8 mouse cellular contexts compared by ENCODE assay signal in genomic region chr19:8770567-8771270, GRCm38 (mm10). TPM values are rescaled to one million over a fixed set of nuclear protein-coding genes. Genes with fewer than 3 reads are reported as not detected.
DNase-seq lines count a peak whose midpoint lies in the region; ATAC-seq and TF ChIP-seq lines count a peak whose summit lies in the region.

Gene Tmem223, plus strand, starts transcription at chr19:8770996.

- peaks cover 13% of the 10 kb centered on the region for H3K79me3 ChIP-seq in C2C12 (ENCODE audit: low read depth)

- H3K9me3 ChIP-seq in forebrain, embryonic 11.5 days (ENCODE audit: control insufficient read depth, low read length): no peaks in the 10 kb centered on the region
- H3K9me3 ChIP-seq in heart, embryonic 14.5 days (ENCODE audit: control insufficient read depth, low read length): no peaks in the 10 kb centered on the region
- H3K9me3 ChIP-seq in liver, embryonic 11.5 days (ENCODE audit: control insufficient read depth, low read length): no peaks in the 10 kb centered on the region

- peaks cover 76% of the 10 kb centered on the region for H3K36me3 ChIP-seq in C2C12 (ENCODE audit: control insufficient read depth, insufficient read depth)
- peaks cover 26% of the 10 kb centered on the region for H3K36me3 ChIP-seq in forebrain, embryonic 11.5 days (ENCODE audit: control insufficient read depth, insufficient read depth, low read length)
- H3K36me3 ChIP-seq in heart, embryonic 14.5 days (ENCODE audit: control insufficient read depth, insufficient read depth, low read length): peaks cover 67% of the 10 kb centered on the region
- H3K36me3 ChIP-seq in liver, embryonic 11.5 days (ENCODE audit: control insufficient read depth, insufficient read depth, low read length): peaks cover 46% of the 10 kb centered on the region

- WGBS in forebrain, embryonic 11.5 days: 20% methylated on average over 29 of the region's 29 CpGs
- 20% methylated on average over 29 of the region's 29 CpGs for WGBS in heart, embryonic 14.5 days
- WGBS in liver, embryonic 11.5 days: 18% methylated on average over 29 of the region's 29 CpGs

- H3ac ChIP-seq in C2C12 (ENCODE audit: control insufficient read depth, insufficient read length, low read depth): peak within 1 kb of the TSS; percentile 50

- peak within 1 kb of the TSS; percentile 51 for H3K4me3 ChIP-seq in C2C12 (ENCODE audit: insufficient read depth, poor library complexity, severe bottlenecking)
- H3K4me3 ChIP-seq in forebrain, embryonic 11.5 days (ENCODE audit: low read depth, low read length): peak within 1 kb of the TSS; percentile 67
- peak within 1 kb of the TSS; percentile 84 to 91 for H3K4me3 ChIP-seq in heart, embryonic 14.5 days (ENCODE audit: control insufficient read depth in 1 of 2, insufficient read depth in 1 of 2, low read depth in 1 of 2, low read length in 2 of 2)
- H3K4me3 ChIP-seq in liver, embryonic 11.5 days (ENCODE audit: low read depth, low read length): peak within 1 kb of the TSS; percentile 91

- H3K4me1 ChIP-seq in forebrain, embryonic 11.5 days (replicated peaks; ENCODE audit: control insufficient read depth, insufficient read depth, low read length): peaks cover 6% of the 10 kb centered on the region; the same call in 1 of the 2 replicates
- peaks cover 12 to 23% of the 10 kb centered on the region in 2 experiments for H3K4me1 ChIP-seq in heart, embryonic 14.5 days (ENCODE audit: control insufficient read depth in 2 of 2, insufficient read depth in 2 of 2, low read length in 2 of 2)
- peaks cover 33% of the 10 kb centered on the region for H3K4me1 ChIP-seq in liver, embryonic 11.5 days (replicated peaks; ENCODE audit: control insufficient read depth, insufficient read depth, low read length)

- H3K27ac ChIP-seq in forebrain, embryonic 11.5 days (ENCODE audit: low read depth, low read length): peak within 1 kb of the TSS; percentile 58
- peak within 1 kb of the TSS; percentile 89 to 92 for H3K27ac ChIP-seq in heart, embryonic 14.5 days (replicated peaks in 1 of 2; ENCODE audit: control insufficient read depth in 1 of 2, insufficient read depth in 1 of 2, low read depth in 2 of 2, low read length in 2 of 2)
- H3K27ac ChIP-seq in liver, embryonic 11.5 days (ENCODE audit: low read depth, low read length): peak within 1 kb of the TSS; percentile 76

- peak within 1 kb of the TSS; percentile 80 for H3K4me2 ChIP-seq in forebrain, embryonic 11.5 days (ENCODE audit: low read depth, low read length, severe bottlenecking)
- H3K4me2 ChIP-seq in heart, embryonic 14.5 days (ENCODE audit: low read length): peak within 1 kb of the TSS; percentile 74
- peak within 1 kb of the TSS; percentile 83 for H3K4me2 ChIP-seq in liver, embryonic 11.5 days

- TF ChIP-seq CTCF in C2C12 (IDR thresholded peaks at IDR 0.05; ENCODE audit: control insufficient read depth, insufficient read depth, insufficient read length): no peak

- peak; percentile 63 for DNase-seq in c-Kit-positive CD71-negative TER-119-negative erythroid progenitor cells, embryonic 14.5 days (ENCODE audit: low read depth)
- peak; percentile 87 for DNase-seq in forebrain, embryonic 11.5 days (ENCODE audit: low spot score)
- peak; percentile 90 for DNase-seq in kidney, postnatal 10 days
- peak; percentile 81 for DNase-seq in liver, embryonic 11.5 days (ENCODE audit: low spot score)
- peak; percentile 79 to 84 for DNase-seq in spleen, postnatal 36 days (ENCODE audit: low spot score in 2 of 2)

- peak within 1 kb of the TSS; percentile 91 for H3K9ac ChIP-seq in forebrain, embryonic 11.5 days (ENCODE audit: low read length)
- H3K9ac ChIP-seq in heart, embryonic 14.5 days (ENCODE audit: low read length): peak within 1 kb of the TSS; percentile 98
- peak within 1 kb of the TSS; percentile 97 for H3K9ac ChIP-seq in liver, embryonic 11.5 days (ENCODE audit: low read depth, low read length)

- H3K79me2 ChIP-seq in C2C12 (ENCODE audit: control insufficient read depth, insufficient read depth): peaks cover 46% of the 10 kb centered on the region

- ATAC-seq in forebrain, embryonic 11.5 days (replicated peaks; ENCODE audit: low FRiP score): peak; percentile 47; the same call in 1 of the 2 replicates
- ATAC-seq in heart, embryonic 14.5 days (ENCODE audit: insufficient number of reproducible peaks, insufficient read depth, low FRiP score, low read depth): peak; percentile 10; the same call in 1 of the 2 replicates
- peak; percentile 40 for ATAC-seq in liver, embryonic 11.5 days (replicated peaks; ENCODE audit: low FRiP score)
- ATAC-seq in monocyte, adult 5-6 weeks (replicated peaks; ENCODE audit: insufficient number of reproducible peaks, low FRiP score, low TSS enrichment, poor library complexity, severe bottlenecking): peak; percentile 72

- no peaks in the 10 kb centered on the region for H3K27me3 ChIP-seq in C2C12 (ENCODE audit: control insufficient read depth, insufficient read depth, insufficient read length)
- no peaks in the 10 kb centered on the region for H3K27me3 ChIP-seq in forebrain, embryonic 11.5 days (ENCODE audit: control insufficient read depth, insufficient read depth, low read length)
- H3K27me3 ChIP-seq in heart, embryonic 14.5 days (ENCODE audit: control insufficient read depth, insufficient read depth, low read length): no peaks in the 10 kb centered on the region
- no peaks in the 10 kb centered on the region for H3K27me3 ChIP-seq in liver, embryonic 11.5 days (replicated peaks; ENCODE audit: control insufficient read depth, insufficient read depth, low read length)

TF ChIP-seq in C2C12, 6 proteins besides CTCF, POLR2A, EP300 and RAD21:
- TF ChIP-seq MAX (IDR thresholded peaks at IDR 0.05) (no peak), USF1 (IDR thresholded peaks at IDR 0.05; ENCODE audit: low read depth) (no peak), MYOD1 (IDR thresholded peaks at IDR 0.05; ENCODE audit: control insufficient read depth, insufficient read length, low read depth) (no peak), CEBPB (IDR thresholded peaks at IDR 0.05; ENCODE audit: low read depth) (no peak), FOSL1 (IDR thresholded peaks at IDR 0.05; ENCODE audit: insufficient read depth, low read length, poor library complexity, severe bottlenecking) (no peak), MYOG (IDR thresholded peaks at IDR 0.05; ENCODE audit: control insufficient read depth, extremely low read depth, insufficient read length) (no peak)

RNA-seq across cellular contexts. Expression of gene Tmem223, which starts in this region (rescaled TPM):
- polyA plus RNA-seq in C2C12 (2012; fragmentation: generic; extraction: Trizol): 58.2 TPM
- 181 and 182 TPM in 2 replicates for polyA plus RNA-seq in forebrain, embryonic 11.5 days (2014; fragmentation: Nextera tagmentation; extraction: Ambion mirVana)
- 167 and 196 TPM in 2 replicates for polyA plus RNA-seq in heart, embryonic 14.5 days (2014; fragmentation: Nextera tagmentation; extraction: Ambion mirVana)
- polyA plus RNA-seq in liver, embryonic 11.5 days (2014; fragmentation: Nextera tagmentation; extraction: Ambion mirVana): 116 and 123 TPM in 2 replicates
- total RNA-seq in monocyte, adult 5-6 weeks (2017): 10.2 to 19.0 TPM (median 12.6 TPM) in 3 replicates

Comparison
In these comparisons a context has a peak if more than half of its experiments do, and no peak if none do; other contexts are left out.
1. Peak in every context shown above with its lines: DNase-seq, ATAC-seq, H3K4me3 ChIP-seq and H3K27ac ChIP-seq.
2. ATAC-seq: peak in every context shown above with its lines; median percentile 72 in monocyte, adult 5-6 weeks; 47 in forebrain, embryonic 11.5 days; 40 in liver, embryonic 11.5 days; 10 in heart, embryonic 14.5 days.